Mouse (Mus musculus) left cerebral cortex, postnatal 36 days (tissue): ENCODE measurements around the gene 4930572O03Rik. TPM values are rescaled to one million over a fixed set of nuclear protein-coding genes. Genes with fewer than 3 reads are reported as not detected.
"Not testable (repeated sequence)": the region's sequence is repeated elsewhere in the genome, so short reads cannot be mapped to it uniquely, and the experiment has no call there.

Experiments
- DNase-seq, 2 experiments: peaks; one replicate each; pipeline ENCODE4 v3.0.0; 2021 to 2022; ENCODE audit warnings: low spot score in 2 of 2, mixed read lengths in 1 of 2
- intact Hi-C: fragments of 180-260 bp; cut with DNase I; formaldehyde crosslinking; loops from one replicate; pipeline ENCODE4 v1.15.1; 2025
- total RNA-seq, 2 experiments: library from RNA; stranded (reverse); gene quantifications; 2 replicates each; pipeline ENCODE4 v1.2.3; 2021

4930572O03Rik gene
- total RNA-seq: not detected

DNA sequence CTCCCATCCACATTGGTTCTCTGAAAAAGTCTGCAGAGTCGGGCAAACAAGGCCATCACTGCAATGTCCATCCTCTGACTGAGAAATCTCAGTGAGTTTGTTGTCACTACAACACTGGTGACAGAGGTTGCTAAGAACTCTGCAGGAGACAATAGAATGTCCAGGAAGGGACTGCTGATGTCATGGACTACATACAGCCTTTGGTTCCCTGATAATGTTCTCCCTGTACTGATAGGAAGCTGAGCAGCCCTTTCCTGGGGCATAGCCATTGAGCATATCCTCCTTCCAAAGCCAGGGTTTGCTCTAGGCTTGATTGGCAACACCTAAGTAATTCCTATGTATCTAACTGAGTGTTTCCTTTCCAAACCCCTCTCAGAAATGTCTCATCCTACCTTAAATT is at the start of gene 4930572O03Rik:
4930572O03Rik (minus strand) TSS at position 101 of the 400 bp plus-strand sequence.
- DNase-seq, intact Hi-C loops: not testable (repeated sequence)

DNA sequence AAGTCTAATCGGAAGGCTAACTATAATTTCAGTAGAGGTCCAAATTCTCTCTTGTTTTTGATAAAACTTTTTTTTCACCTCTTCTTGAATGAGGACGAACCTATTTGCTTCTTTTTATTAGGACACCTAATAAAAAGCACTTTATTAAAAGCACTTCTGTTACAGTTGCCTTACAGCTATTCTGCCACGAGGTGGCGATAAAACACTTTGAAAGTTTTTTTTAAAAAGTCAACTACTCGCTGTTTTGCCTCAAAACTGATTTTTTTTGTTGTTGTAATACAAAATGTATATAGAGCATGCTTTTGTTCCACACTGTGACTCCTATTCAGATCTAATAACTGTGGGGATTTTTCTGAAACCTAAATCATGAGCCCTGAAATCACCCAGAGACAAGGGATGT is 46.0 kb upstream of the 4930572O03Rik start:
- DNase-seq, intact Hi-C loops: not testable (repeated sequence)

GRCm38 (mm10) chr5:15697719-15698118 is 40.9 kb upstream of the 4930572O03Rik start:
- DNase-seq: not testable (repeated sequence)

GRCm38 (mm10) chr5:15691849-15692248 is 35.0 kb upstream of the 4930572O03Rik start:
- intact Hi-C loops, DNase-seq: not testable (repeated sequence)

More at GRCm38 (mm10) chr5:15697719-15698118, 40.9 kb upstream of the 4930572O03Rik start:
- intact Hi-C loops: not testable (repeated sequence)

DNA sequence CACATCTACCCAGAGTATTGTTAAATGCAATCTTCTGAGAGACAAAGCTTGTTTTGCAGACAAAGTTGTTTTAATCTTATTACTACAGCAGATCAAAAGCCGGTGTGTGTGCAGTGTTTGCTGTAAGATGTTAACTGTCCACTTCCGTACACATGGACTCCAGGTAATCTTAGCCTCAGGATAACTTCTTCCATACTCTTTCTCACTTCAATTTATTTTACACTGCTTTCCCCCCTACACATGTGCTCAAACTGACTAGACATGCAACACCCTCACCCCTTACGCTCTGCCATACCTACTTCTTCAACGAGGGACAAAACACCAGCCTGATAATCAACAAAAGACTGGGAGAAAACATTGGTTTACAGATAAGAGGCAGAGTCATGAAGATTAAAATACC is 34.0 kb upstream of the 4930572O03Rik start:
- intact Hi-C loops, DNase-seq: not testable (repeated sequence)

DNA sequence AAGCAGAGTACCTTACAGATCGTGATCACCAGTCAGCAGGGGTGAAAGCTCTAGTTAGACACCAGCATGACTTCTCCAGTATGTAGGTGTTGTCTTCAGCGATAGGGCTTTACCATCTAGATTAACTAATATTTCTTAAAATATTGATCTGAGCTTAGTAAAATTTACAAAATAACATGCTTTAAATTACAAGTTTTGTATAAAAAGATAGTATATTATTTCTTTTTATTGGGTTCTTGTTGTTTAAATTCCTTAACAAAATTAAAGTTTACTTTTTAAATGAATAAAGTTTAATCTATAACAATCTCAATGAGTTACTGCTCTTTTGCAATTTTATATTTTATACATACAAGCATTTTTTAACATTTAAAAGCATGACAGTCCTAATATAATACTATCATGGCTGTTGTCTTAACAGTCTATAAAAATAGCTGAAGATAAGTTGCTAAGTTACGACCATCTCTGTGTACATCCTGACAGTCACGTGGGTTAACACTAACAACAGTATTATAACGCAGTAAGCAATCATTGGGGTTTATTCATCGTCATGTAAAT is 32.9 kb upstream of the 4930572O03Rik start:
- DNase-seq, intact Hi-C loops: not testable (repeated sequence)

GRCm38 (mm10) chr5:15688874-15689658 is 32.2 kb upstream of the 4930572O03Rik start:
- DNase-seq, intact Hi-C loops: not testable (repeated sequence)

DNA sequence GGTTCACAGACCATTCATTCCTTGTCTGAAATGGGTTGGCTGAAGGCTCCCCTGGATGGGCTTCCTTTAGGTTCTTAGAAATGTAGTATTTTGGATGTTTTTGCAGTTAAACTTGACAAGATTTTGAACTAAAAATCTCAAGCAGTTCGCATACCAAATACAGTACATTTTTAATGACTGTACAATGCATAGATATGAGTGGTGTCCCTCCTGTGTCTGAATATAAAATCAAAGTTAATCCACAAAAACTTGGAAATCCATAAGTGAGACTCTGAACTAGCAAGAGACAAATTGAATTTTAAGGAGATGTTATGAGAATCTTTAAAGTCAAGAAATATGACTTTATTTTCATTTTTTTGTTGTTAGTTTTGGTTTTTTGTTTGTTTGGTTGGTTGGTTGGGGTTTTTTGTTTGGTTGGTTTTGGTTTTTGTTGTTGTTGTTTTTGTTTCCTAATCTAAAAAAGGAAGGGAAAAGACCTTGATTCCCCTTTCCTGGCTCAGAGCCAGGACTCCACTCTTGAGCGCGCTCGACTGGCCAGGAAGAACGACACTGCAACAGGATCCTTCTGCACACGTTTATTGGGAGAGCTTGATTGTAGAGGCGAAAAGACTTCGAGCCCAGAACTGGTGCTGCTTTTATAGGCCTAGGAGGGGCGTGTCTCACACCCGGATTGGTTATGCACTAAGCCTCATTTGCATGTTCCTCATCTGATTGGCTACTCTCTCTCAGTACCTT is 24.6 kb upstream of the 4930572O03Rik start:
- intact Hi-C loops: not testable (repeated sequence)

DNA sequence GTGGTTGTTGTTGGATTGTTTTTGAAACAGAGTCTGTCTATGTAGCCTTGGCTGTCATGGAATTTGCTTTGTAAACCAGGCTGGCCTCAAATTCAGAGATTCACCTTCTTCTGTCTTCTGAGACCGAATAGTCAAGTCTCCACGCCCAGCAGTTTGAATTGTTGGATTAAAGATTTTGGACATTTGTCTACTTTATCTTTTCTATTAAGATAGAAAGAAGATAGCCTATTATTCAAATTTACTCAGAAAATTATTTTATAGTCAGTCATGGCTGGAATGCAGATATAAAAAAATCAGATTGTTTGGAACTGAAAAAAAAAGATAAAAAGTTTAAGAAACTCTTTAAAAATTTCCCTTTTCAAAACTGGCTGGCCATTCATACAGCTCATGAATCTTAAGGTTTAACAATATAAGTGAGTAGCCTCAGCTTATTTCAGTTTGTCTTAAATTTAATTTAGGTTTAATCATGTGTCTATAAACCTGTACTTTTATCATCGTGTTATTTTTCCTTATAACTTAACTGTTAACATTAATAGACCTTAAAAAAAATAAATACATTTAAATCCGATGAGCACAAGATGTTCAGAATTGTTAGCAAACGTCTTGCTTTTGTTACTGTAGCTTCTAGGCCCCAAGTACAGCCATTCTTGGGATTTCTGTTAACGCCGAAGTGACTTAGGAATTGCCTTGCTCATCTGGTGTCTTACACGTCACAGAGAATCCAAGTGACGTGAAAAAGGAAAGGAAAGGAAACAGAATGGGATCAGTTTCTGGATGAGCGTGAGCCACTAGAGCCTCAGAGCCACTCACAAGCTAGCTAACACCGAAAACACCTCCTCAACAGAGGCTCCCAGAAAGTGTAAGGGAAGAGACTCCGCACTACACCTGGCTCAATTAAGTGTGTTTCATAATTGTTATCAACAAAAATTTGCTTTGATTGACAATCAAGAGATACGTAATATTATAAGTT is 23.4 kb upstream of the 4930572O03Rik start:
- intact Hi-C loops: not testable (repeated sequence)

More for the DNA sequence above, 24.6 kb upstream of the 4930572O03Rik start:
- not testable (repeated sequence) for DNase-seq

GRCm38 (mm10) chr5:15678907-15679306 is 22.0 kb upstream of the 4930572O03Rik start:
- DNase-seq, intact Hi-C loops: not testable (repeated sequence)

More for the DNA sequence above, 23.4 kb upstream of the 4930572O03Rik start:
- DNase-seq: not testable (repeated sequence)

DNA sequence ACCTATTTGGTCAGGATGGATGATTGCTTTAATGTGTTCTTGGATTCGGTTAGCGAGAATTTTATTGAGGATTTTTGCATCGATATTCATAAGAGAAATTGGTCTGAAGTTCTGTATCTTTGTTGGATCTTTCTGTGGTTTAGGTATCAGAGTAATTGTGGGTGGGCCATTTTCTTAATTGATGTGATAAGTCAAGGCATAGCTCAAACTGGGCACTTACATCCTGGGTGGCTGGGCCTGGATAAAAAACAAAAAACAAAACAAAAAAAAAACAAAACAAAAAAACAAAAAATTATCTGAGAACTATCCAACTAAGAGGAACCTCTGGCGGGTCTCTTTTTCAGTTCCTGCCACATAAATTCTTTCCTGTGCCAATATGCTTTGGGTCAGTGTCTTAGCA is 20.9 kb upstream of the 4930572O03Rik start:
- DNase-seq, intact Hi-C loops: not testable (repeated sequence)

DNA sequence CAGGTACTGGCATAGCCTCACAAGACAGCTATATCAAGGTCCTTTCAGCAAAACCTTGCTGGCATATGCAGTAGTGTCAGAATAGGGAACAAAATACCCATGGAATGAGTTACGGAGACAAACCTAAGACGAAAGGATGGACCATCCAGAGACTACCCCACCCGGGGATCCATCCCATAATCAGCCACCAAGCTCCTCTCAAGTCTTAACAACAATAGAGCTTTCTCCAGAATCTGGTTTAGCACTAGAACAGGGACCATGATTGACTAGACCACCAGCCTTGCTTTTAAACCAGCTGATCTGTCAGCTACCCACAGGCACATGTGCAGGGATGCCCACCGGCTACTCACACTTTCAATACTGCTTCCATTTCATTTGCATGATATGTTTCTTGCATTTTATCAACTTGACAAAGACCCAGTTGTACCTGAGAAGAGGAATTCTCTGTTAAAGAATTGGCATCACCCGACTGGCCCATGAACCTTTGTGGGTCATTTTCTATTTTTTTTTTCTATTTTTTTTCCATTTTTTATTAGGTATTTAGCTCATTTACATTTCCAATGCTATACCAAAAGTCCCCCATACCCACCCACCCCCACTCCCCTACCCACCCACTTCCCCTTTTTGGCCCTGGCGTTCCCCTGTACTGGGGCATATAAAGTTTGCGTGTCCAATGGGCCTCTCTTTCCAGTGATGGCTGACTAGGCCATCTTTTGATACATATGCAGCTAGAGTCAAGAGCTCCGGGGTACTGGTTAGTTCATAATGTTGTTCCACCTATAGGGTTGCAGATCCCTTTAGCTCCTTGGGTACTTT is 17.8 kb upstream of the 4930572O03Rik start:
- DNase-seq, intact Hi-C loops: not testable (repeated sequence)

- DNase-seq, intact Hi-C loops: not testable (repeated sequence)
Measured at GRCm38 (mm10) chr5:15673989-15674388, 17.1 kb upstream of the 4930572O03Rik start.

DNA sequence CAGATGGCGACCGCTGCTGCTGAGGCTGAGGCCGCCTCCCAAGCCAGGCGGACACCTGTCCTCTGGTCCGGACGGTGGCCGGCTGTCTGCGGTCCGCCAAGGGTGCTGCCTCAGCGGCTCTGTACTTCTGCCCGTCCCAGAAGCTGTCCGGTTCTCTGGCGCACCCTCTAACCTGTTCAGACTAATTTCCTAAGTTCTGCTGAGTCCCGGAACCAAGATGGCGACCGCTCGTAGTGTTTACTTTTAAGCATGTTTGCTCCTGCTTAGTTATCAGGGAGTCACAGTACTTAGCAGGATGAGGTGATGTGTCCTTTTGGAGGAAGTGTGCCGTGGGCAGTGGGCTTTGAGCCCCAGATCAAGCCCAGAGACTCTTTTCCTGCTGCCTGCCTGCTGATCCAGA is 13.9 kb upstream of the 4930572O03Rik start:
- intact Hi-C loops, DNase-seq: not testable (repeated sequence)

- intact Hi-C loops, DNase-seq: not testable (repeated sequence)
Measured at GRCm38 (mm10) chr5:15663847-15664246, 7.0 kb upstream of the 4930572O03Rik start.

GRCm38 (mm10) chr5:15652334-15652733 is 4.5 kb downstream of the 4930572O03Rik start:
- intact Hi-C loops: not testable (repeated sequence)

DNA sequence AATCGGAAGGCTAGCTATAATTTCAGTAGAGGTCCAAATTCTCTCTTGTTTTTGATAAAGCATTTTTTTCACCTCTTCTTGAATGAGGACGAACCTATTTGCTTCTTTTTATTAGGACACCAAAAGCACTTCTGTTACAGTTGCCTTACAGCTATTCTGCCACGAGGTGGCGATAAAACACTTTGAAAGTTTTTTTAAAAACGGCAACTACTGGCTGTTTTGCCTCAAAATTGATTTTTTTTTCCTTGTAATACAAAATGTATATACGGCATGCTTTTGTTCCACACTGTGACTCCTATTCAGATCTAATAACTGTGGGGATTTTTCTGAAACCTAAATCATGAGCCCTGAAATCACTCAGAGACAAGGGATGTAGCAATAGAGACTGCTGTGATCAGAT is 11.2 kb downstream of the 4930572O03Rik start:
- intact Hi-C loops, DNase-seq: not testable (repeated sequence)

More at GRCm38 (mm10) chr5:15652334-15652733, 4.5 kb downstream of the 4930572O03Rik start:
- DNase-seq: not testable (repeated sequence)

GRCm38 (mm10) chr5:15637637-15638036 is 19.2 kb downstream of the 4930572O03Rik start:
- DNase-seq, intact Hi-C loops: not testable (repeated sequence)
